Mouse (Mus musculus) brain, adult 2 months (tissue): ENCODE data around the gene Nkain4.
A peak's percentile ranks its signal among the peaks of the same experiment; 100 is the strongest.

ENCODE experiments used
- DNase-seq: peaks from one replicate; pipeline ENCODE4 v3.0.0; 2011; ENCODE audit warnings: low read depth, low spot score

Nkain4 gene

DNA sequence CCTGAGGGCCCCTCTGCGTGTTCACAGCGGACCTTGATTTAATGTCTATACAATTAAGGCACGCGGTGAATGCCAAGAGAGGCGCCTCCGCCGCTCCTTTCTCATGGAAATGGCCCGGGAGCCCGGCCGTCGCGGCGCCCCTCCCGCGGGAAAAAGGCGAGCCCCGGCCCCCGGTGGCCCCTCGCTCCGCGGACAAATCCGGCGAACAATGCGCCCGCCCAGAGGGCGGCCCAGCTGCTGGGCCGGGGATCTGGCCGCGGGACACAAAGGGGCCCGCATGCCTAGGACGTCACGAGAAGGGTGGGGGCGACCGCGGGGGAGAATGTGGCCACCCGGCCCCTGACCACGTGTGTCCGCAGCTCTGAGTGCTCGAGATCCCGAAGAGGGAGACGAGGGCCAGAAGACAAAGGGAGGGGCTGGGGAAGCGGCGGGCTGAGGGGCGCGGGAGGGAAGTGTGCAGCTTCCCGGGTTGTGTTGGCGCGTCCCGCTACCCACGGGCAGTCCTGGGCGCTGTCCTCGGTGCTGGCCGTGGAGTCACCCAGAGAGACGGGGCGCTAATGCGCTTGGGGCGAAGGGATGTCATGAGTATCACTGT is 60.4 kb downstream of the Nkain4 start:
- DNase-seq: peak; percentile 84

DNA sequence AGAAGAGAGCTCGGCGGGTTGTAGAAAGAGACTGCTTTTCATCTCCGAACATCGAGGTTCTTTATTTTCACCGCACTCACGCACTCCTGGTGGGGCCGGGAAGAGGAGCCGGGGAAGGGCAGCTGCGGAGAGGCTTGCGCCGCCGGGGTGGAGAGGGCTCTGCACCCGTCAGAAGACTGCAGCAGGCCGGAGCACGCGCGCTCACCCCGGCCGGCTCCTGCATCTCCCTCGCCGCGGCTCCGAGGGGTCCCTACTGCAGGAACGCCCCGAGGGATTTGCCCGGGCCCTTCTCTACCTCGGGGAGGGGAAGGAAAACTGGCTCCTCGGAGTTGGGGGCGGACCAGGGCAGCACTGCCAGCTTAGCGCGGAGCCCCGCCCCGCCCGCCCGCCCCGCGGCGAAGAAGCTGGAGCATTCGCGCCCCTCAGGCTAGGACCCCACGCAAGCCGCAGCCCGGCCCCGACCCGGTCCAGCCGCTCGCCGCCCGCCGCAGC is 60.9 kb downstream of the Nkain4 start:
- DNase-seq: peak; percentile 82

DNA sequence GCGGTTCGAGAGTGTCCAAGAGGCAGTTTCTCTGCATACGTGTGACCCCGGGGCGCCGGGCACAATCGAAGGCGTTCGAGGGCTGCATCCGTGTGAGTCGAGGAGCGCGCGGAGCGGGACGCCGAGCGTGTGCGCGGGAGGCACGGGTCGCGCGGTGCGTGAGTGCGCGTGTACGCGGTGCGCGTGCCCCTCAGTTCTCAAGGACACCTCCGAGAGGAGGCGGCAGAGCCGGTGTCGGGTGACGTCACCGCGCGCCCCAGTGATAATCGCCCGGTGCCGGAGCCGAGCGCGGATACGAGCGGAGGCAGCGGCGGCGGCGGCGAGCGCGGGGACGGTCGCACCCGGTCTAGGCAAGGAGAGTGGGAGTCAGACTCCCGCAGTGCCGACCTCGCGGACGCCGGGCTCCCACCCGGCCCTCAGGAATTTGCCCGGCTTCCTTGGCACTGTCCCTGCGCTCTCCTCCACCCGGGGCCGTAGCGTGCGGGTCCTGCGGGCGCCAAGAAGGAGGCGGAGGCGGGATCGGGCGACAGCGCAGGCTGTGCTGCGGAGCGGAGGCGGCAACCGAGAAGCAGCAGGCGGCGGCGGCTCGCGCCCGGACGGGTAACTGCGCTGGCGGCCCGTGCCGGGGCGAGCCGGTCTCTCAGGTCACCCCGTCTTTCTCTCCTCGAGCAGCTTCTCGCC is 61.5 kb downstream of the Nkain4 start:
- peak; percentile 98 for DNase-seq

DNA sequence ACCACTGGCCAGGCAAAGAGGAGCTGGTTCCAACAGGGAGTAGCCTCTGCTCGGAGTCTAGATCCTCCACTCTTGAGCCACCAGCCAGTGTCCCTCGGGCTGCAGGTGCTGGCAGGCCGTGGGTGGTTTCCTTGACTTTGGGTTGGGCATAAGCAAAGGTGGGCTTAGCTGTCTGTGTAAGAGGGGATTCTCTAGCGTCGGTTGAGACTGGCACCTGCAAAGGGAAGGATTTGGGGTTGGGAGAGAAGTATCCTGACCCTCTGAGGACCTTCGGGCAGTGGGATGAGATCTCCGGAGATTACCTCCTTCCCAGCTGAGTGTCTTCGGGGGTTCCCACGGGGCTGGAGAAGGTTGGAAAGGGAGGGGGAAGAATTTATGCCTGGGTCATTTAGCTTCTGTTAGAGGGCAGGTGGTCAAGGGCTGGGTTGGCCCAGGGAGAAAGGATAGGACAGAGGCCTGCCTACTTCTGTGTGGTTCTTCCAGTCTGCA is 62.6 kb downstream of the Nkain4 start:
- peak; percentile 37 for DNase-seq

DNA sequence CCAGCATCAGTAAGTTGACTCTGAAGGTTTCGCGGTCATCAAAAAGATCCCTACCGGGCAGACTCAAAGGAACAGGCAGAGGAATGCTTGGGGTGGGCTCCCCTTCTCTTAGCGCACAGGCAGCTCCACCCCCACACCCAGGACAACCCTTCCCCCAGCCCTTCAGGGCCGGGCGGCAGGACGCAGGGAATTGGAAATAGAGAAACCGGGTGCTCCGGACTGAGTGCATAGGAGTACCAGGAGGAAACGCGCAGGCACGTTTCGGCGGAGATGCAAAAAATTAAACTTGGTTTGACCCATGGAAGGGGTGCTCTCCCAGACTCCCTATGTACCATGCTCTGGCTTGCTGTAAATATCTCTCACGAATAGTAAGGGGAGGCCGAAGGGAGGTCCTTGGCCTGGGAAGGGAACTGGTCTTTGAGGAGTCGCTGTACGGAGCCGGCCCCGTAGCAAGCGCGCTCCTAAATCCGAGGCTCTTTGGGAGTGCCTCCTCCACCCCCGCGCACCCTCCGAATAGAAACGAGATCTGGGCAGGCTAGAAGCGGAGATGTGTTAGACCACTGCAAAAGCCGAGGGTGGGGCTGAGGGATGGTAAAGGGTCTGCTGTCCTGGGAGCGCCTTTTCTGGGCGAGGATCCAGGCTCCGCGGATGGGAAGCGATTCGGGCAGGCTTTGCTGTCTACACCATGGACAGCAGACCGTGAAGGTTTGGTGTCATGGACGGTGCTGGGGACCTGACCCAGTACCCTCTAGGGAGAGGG is 63.2 kb downstream of the Nkain4 start:
- DNase-seq: peak; percentile 90

DNA sequence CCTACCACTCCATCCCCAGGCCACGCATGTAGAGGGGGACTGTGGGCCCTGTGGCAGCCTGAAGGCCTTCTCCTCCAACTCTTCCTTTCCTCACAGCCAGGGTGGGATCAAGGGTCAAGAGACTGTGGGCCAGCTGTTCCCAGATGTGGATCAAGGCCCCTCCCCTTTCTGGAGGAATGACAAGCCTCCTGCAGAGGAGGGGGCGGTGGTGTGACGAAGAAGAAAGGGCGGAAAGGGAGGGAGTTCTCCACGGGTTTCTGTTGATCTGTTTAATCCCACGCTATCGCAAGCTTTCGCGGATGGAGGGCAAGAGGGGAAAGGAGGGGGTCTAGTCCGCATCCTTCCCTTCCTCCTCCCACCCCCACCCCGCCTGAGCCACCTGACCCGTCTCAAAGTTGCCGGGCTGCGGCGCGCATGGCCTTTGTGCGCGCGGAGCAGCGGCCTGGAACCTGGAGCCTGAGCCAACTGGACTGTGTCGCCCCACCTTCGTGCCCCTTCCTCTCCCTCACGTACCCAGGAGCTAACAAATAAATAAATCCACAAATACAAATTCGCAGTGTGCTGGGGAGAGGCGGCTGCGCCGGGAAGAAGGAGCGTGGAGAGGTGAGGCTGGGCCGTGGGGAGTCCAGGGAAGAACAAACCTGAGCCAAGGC is 64.0 kb downstream of the Nkain4 start:
- peak; percentile 68 for DNase-seq

GRCm38 (mm10) chr2:180889921-180890280 is 64.6 kb downstream of the Nkain4 start:
- DNase-seq: no peak

DNA sequence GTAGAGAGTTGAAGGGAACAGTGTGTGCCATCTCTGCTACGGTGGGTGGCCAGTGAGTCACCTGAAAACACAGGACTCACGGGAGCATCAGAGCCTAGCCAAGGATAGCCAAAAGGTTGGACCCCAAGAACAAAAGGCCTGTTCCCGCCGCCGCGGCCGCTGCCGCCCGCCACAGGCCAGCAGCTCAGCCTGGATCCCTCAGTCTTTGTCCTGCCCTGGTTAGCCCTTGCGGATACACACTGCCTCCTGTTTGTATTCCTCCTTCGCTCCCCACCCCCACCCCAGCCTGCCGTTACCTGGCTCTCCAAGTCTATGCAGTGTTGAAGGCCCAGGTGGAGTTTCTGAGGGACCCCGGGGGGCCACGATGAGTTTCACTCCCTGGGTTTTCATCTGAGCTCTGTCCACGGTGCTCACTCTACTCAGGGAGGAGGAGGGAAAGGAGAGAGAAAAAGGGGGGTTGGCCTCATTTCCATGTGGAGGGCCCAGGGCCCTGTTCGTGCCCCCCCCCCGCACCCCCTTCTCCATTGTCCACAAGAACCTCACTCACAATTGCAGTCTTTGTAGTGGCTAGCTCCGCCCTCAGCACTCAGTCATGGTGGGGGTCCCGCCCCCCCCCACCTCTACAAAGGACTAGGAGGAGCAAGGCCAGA is 65.1 kb downstream of the Nkain4 start:
- no peak for DNase-seq

DNA sequence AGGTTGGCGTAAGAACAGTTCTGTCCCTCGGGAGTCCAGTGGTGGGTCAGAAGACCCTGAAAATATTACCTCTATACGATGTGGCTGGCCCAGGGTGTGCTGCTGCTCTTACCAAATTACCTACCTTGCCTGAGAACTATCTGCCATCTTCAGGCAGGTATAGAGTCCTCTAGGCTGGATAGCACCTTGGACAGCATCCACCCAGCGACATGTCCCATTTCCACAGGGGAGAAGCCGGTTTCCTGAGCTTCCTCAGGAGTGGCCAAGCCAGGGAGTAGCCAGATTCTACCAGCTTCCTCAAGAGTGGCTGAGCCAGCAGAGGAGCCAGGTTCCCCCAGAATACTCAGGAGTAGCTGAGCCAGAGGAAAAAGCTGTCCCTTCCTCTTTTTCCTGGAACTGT is 69.2 kb downstream of the Nkain4 start:
- DNase-seq: no peak
